Comparison of ENCODE assay signal across 20 mouse cellular contexts in the genomic region with DNA sequence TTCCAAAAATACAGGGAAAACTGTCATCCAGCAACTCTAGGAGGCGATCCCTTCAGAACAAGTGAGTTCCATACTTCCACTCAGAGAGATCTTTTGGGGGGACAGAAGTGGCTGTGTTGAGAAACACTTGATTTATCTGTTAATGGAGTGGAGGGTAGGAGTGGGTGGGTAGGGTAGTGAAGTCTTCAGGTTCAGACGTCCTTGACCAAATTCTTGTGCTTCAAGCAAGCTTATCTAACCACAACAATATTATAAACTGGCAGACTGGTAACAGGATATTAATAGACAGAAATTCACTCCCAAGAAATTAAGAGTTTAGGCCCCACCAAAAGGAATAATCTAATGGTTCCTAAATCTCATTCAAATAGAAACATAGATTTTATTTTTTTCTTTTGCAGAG. TPM values are rescaled to one million over a fixed set of nuclear protein-coding genes. Genes with fewer than 3 reads are reported as not detected.
DNase-seq lines count a peak whose midpoint lies in the region; ATAC-seq and TF ChIP-seq lines count a peak whose summit lies in the region.
"Had no signal": no experiment of that assay in that cellular context is flagged by ENCODE, and none has a peak within 500 bp of the region (broad histone marks: within the 10 kb centered on the region; RNA-seq: fewer than 3 reads in every experiment).

No protein-coding gene starts in this region.

- H3K9ac ChIP-seq in hindbrain, postnatal 0 days (replicated peaks; ENCODE audit: low read length) = 0 out of 2 replicates have a peak overlapping the region, but pooled peaks have one; percentile 28
- H3K9ac ChIP-seq in hindbrain, embryonic 14.5 days = no peak overlapping the region
- H3K9ac ChIP-seq in lung, embryonic 16.5 days (ENCODE audit: low read length) = 0 out of 2 replicates have a peak overlapping the region, but pooled peaks have one; percentile 26
- H3K9ac ChIP-seq: heart, embryonic 15.5 days; midbrain, embryonic 12.5 days had no signal

- DNase-seq in gastrocnemius, adult 2 months = no peak
- DNase-seq in gastrocnemius, adult 8-10 months (ENCODE audit: low spot score in 2 of 2) = no peak
- DNase-seq in hindbrain, postnatal 0 days (ENCODE audit: low spot score) = no peak
- DNase-seq in hindbrain, embryonic 14.5 days (ENCODE audit: low spot score) = no peak
- DNase-seq in lung, postnatal 36 days = no peak
- DNase-seq in natural killer cell, adult 2 months (ENCODE audit: low spot score in 2 of 2) = no peak
- DNase-seq: adrenal gland, postnatal 14 days; cerebellum, adult 8-10 months; gastrocnemius, postnatal 10 days; kidney, adult 8-10 months; layer of hippocampus, postnatal 36 days had no signal

- no peaks in the 10 kb centered on the region for H3K9me3 ChIP-seq in hindbrain, postnatal 0 days (ENCODE audit: low read length)
- no peaks in the 10 kb centered on the region for H3K9me3 ChIP-seq in hindbrain, embryonic 14.5 days (ENCODE audit: control insufficient read depth, low read length)
- H3K9me3 ChIP-seq in lung, embryonic 16.5 days (ENCODE audit: control insufficient read depth, low read length) = no peaks in the 10 kb centered on the region
- H3K9me3 ChIP-seq: heart, embryonic 15.5 days; limb, embryonic 10.5 days; midbrain, embryonic 12.5 days had no signal

- peaks cover 51% of the 10 kb centered on the region for H3K4me1 ChIP-seq in hindbrain, postnatal 0 days (ENCODE audit: insufficient read depth, low read length)
- peaks cover 70% of the 10 kb centered on the region for H3K4me1 ChIP-seq in hindbrain, embryonic 14.5 days (replicated peaks; ENCODE audit: control insufficient read depth, insufficient read depth, low read length)
- H3K4me1 ChIP-seq in lung, embryonic 16.5 days (replicated peaks; ENCODE audit: control insufficient read depth, insufficient read depth, low read length) = peaks cover 80% of the 10 kb centered on the region
- H3K4me1 ChIP-seq in olfactory bulb, adult 2 months (ENCODE audit: control insufficient read depth, insufficient read depth, low read length) = peaks cover 37% of the 10 kb centered on the region

- H3K36me3 ChIP-seq in hindbrain, postnatal 0 days (ENCODE audit: insufficient read depth, low read length) = no peaks in the 10 kb centered on the region
- no peaks in the 10 kb centered on the region; the same call in 1 of the 2 replicates for H3K36me3 ChIP-seq in hindbrain, embryonic 14.5 days (replicated peaks; ENCODE audit: control insufficient read depth, insufficient read depth)
- no peaks in the 10 kb centered on the region for H3K36me3 ChIP-seq in lung, embryonic 16.5 days (ENCODE audit: control insufficient read depth, insufficient read depth, low read length)
- H3K36me3 ChIP-seq: heart, embryonic 15.5 days had no signal

- 88% methylated on average over 2 of the region's 2 CpGs for WGBS in hindbrain, postnatal 0 days
- 83% methylated on average over 2 of the region's 2 CpGs for WGBS in hindbrain, embryonic 14.5 days
- 58% methylated on average over 2 of the region's 2 CpGs for WGBS in lung, embryonic 16.5 days
- 44% methylated on average over 2 of the region's 2 CpGs for WGBS in olfactory bulb, adult 2 months

- H3K27me3 ChIP-seq in hindbrain, postnatal 0 days (ENCODE audit: insufficient read depth, low read length) = no peaks in the 10 kb centered on the region
- no peaks in the 10 kb centered on the region for H3K27me3 ChIP-seq in hindbrain, embryonic 14.5 days (ENCODE audit: control insufficient read depth, insufficient read depth, low read length)
- H3K27me3 ChIP-seq in lung, embryonic 16.5 days (ENCODE audit: control insufficient read depth, insufficient read depth, low read depth, low read length) = no peaks in the 10 kb centered on the region
- H3K27me3 ChIP-seq: heart, embryonic 15.5 days had no signal

- peak overlapping the region; percentile 95 for H3K4me2 ChIP-seq in hindbrain, postnatal 0 days (ENCODE audit: low read depth, low read length)
- H3K4me2 ChIP-seq in hindbrain, embryonic 14.5 days (replicated peaks) = no peak overlapping the region
- H3K4me2 ChIP-seq in lung, embryonic 16.5 days (ENCODE audit: low read depth, low read length) = no peak overlapping the region

- no peak for TF ChIP-seq POLR2A in olfactory bulb, adult 2 months (IDR thresholded peaks at IDR 0.05; ENCODE audit: insufficient read depth, low read depth, low read length)

- ATAC-seq in hindbrain, postnatal 0 days = no peak
- ATAC-seq in hindbrain, embryonic 14.5 days (ENCODE audit: low FRiP score) = no peak
- ATAC-seq in lung, embryonic 16.5 days (ENCODE audit: low read depth) = no peak
- ATAC-seq: forebrain, embryonic 16.5 days; hindbrain, embryonic 16.5 days had no signal

- H3K4me3 ChIP-seq in gastrocnemius, adult 2 months = peak overlapping the region; percentile 84; the same call in 1 of the 2 replicates
- H3K4me3 ChIP-seq in hindbrain, postnatal 0 days (ENCODE audit: low read length) = no peak overlapping the region
- H3K4me3 ChIP-seq in hindbrain, embryonic 14.5 days (replicated peaks; ENCODE audit: low read length) = no peak overlapping the region
- no peak overlapping the region for H3K4me3 ChIP-seq in lung, embryonic 16.5 days (ENCODE audit: low read length)
- no peak overlapping the region for H3K4me3 ChIP-seq in olfactory bulb, adult 2 months (ENCODE audit: insufficient read depth, low read depth, low read length)
- H3K4me3 ChIP-seq: limb, embryonic 10.5 days had no signal

- H3K27ac ChIP-seq in gastrocnemius, adult 2 months = peak overlapping the region; percentile 97
- peak overlapping the region; percentile 90; the same call in 1 of the 2 replicates for H3K27ac ChIP-seq in hindbrain, postnatal 0 days
- no peak overlapping the region for H3K27ac ChIP-seq in hindbrain, embryonic 14.5 days
- peak overlapping the region; percentile 60 for H3K27ac ChIP-seq in lung, embryonic 16.5 days (ENCODE audit: low read length)
- 0 out of 2 replicates have a peak overlapping the region, but pooled peaks have one; percentile 47 for H3K27ac ChIP-seq in olfactory bulb, adult 2 months (ENCODE audit: insufficient read depth, low read depth, low read length)
- H3K27ac ChIP-seq: limb, embryonic 10.5 days; macrophage had no signal

- intact Hi-C loops in gastrocnemius, adult 2 months (cut with DNase I) = no loop called here

- TF ChIP-seq CTCF in gastrocnemius, adult 2 months (IDR thresholded peaks at IDR 0.05) = no peak
- TF ChIP-seq CTCF in hindbrain, postnatal 0 days (IDR thresholded peaks at IDR 0.05; ENCODE audit: low read depth) = no peak
- no peak for TF ChIP-seq CTCF in olfactory bulb, adult 2 months (IDR thresholded peaks at IDR 0.05; ENCODE audit: insufficient read depth, low read depth, low read length)

RNA-seq across cellular contexts. Expression of a gene that starts 3.8 kb away (rescaled TPM):
- total RNA-seq in gastrocnemius, adult 2 months (2021) = 10 to 100 TPM; 12.5 to 26.8 TPM
- 10 to 100 TPM; 27.5 to 34.6 (median 31.3) TPM for total RNA-seq in gastrocnemius, adult 8-10 months (2022)
- 43.8 and 45.5 TPM in 2 replicates for total RNA-seq in hindbrain, postnatal 0 days (2014; rRNA removed)
- polyA plus RNA-seq in hindbrain, postnatal 0 days (2015; fragmentation: Nextera tagmentation; extraction: Ambion mirVana) = 50.6 and 52.0 TPM in 2 replicates
- polyA plus RNA-seq in hindbrain, embryonic 14.5 days (2014; fragmentation: Nextera tagmentation; extraction: Ambion mirVana) = 34.6 and 35.5 TPM in 2 replicates
- 28.8 and 29.8 TPM in 2 replicates for polyA plus RNA-seq in lung, embryonic 16.5 days (2015; fragmentation: Nextera tagmentation; extraction: Ambion mirVana)
- not detected in 2 replicates for polyA plus RNA-seq in olfactory bulb, adult 2 months (2012; ENCODE audit: insufficient read depth, insufficient read length, low replicate concordance, missing spikeins)

RNA-seq across cellular contexts. Expression of a gene that starts 29.0 kb away (rescaled TPM):
- total RNA-seq in gastrocnemius, adult 2 months (2021) = 1 to 10 TPM; 3.0 to 3.9 TPM
- 1 to 10 TPM; 1.7 to 2.5 (median 2.3) TPM for total RNA-seq in gastrocnemius, adult 8-10 months (2022)
- total RNA-seq in hindbrain, postnatal 0 days (2014; rRNA removed) = 361 and 373 TPM in 2 replicates
- 177 and 182 TPM in 2 replicates for polyA plus RNA-seq in hindbrain, postnatal 0 days (2015; fragmentation: Nextera tagmentation; extraction: Ambion mirVana)
- polyA plus RNA-seq in hindbrain, embryonic 14.5 days (2014; fragmentation: Nextera tagmentation; extraction: Ambion mirVana) = 68.8 and 74.5 TPM in 2 replicates
- 8.9 and 11.0 TPM in 2 replicates for polyA plus RNA-seq in lung, embryonic 16.5 days (2015; fragmentation: Nextera tagmentation; extraction: Ambion mirVana)
- not detected in 2 replicates for polyA plus RNA-seq in olfactory bulb, adult 2 months (2012; ENCODE audit: insufficient read depth, insufficient read length, low replicate concordance, missing spikeins)
- total RNA-seq: common myeloid progenitor, adult 5-6 weeks had no signal

RNA-seq across cellular contexts. Expression of a gene that starts 30.2 kb away (rescaled TPM):
- total RNA-seq in gastrocnemius, adult 2 months (2021) = 1 to 10 TPM; 4.9 to 5.1 TPM
- 1 to 10 TPM; 4.9 to 5.8 (median 5.4) TPM for total RNA-seq in gastrocnemius, adult 8-10 months (2022)
- 11.0 and 12.7 TPM in 2 replicates for total RNA-seq in hindbrain, postnatal 0 days (2014; rRNA removed)
- 12.7 and 16.4 TPM in 2 replicates for polyA plus RNA-seq in hindbrain, postnatal 0 days (2015; fragmentation: Nextera tagmentation; extraction: Ambion mirVana)
- polyA plus RNA-seq in hindbrain, embryonic 14.5 days (2014; fragmentation: Nextera tagmentation; extraction: Ambion mirVana) = 15.4 and 17.1 TPM in 2 replicates
- polyA plus RNA-seq in lung, embryonic 16.5 days (2015; fragmentation: Nextera tagmentation; extraction: Ambion mirVana) = 18.7 and 19.6 TPM in 2 replicates
- not detected in 2 replicates for polyA plus RNA-seq in olfactory bulb, adult 2 months (2012; ENCODE audit: insufficient read depth, insufficient read length, low replicate concordance, missing spikeins)

RNA-seq across cellular contexts. Expression of a gene that starts 47.8 kb away (rescaled TPM):
- total RNA-seq in gastrocnemius, adult 2 months (2021) = 1 to 10 TPM in 1 of 2 experiments, under 1 TPM in 1; 0.69 to 1.1 TPM
- 1 to 10 TPM in 2 of 4 experiments, under 1 TPM in 2; 0.24 to 1.3 (median 1.0) TPM for total RNA-seq in gastrocnemius, adult 8-10 months (2022)
- 1.6 and 1.8 TPM in 2 replicates for total RNA-seq in hindbrain, postnatal 0 days (2014; rRNA removed)
- polyA plus RNA-seq in hindbrain, postnatal 0 days (2015; fragmentation: Nextera tagmentation; extraction: Ambion mirVana) = 4.0 and 4.9 TPM in 2 replicates
- 2.9 and 4.2 TPM in 2 replicates for polyA plus RNA-seq in hindbrain, embryonic 14.5 days (2014; fragmentation: Nextera tagmentation; extraction: Ambion mirVana)
- polyA plus RNA-seq in lung, embryonic 16.5 days (2015; fragmentation: Nextera tagmentation; extraction: Ambion mirVana) = 2.5 and 4.9 TPM in 2 replicates
- not detected in 2 replicates for polyA plus RNA-seq in olfactory bulb, adult 2 months (2012; ENCODE audit: insufficient read depth, insufficient read length, low replicate concordance, missing spikeins)

RNA-seq across cellular contexts. Expression of a gene that starts 55.4 kb away (rescaled TPM):
- total RNA-seq in gastrocnemius, adult 2 months (2021) = under 1 TPM in 1 of 2 experiments, not detected in 1; 0.64 TPM
- total RNA-seq in gastrocnemius, adult 8-10 months (2022) = under 1 TPM in 2 of 4 experiments, not detected in 2; 0.65 to 0.99 TPM
- 0.11 and 0.16 TPM in 2 replicates for total RNA-seq in hindbrain, postnatal 0 days (2014; rRNA removed)
- polyA plus RNA-seq in hindbrain, postnatal 0 days (2015; fragmentation: Nextera tagmentation; extraction: Ambion mirVana) = 1.8 and 2.1 TPM in 2 replicates
- 2.0 and 2.4 TPM in 2 replicates for polyA plus RNA-seq in hindbrain, embryonic 14.5 days (2014; fragmentation: Nextera tagmentation; extraction: Ambion mirVana)
- 20.4 and 20.9 TPM in 2 replicates for polyA plus RNA-seq in lung, embryonic 16.5 days (2015; fragmentation: Nextera tagmentation; extraction: Ambion mirVana)
- polyA plus RNA-seq in olfactory bulb, adult 2 months (2012; ENCODE audit: insufficient read depth, insufficient read length, low replicate concordance, missing spikeins) = not detected in 2 replicates
- polyA plus RNA-seq: macrophage had no signal
